Mouse (Mus musculus) hindbrain, embryonic 13.5 days (tissue): ENCODE measurements at regions not wholly inside any gene's neighbourhood (a gene's known extent, or its start where the extent isn't known, plus 50 kb on each side); places are given as distances from the start of the nearest gene placed in this dataset.
A peak's percentile ranks its signal among the peaks of the same experiment; 100 is the strongest.

ENCODE experiments used
- ATAC-seq: fragments of 200-750 bp; cut with Nextera tagmentation; 2 replicates; pipeline ENCODE4 v1.8.0; 2017; ENCODE audit warnings: moderate TSS enrichment; ENCODE audit not compliant: low FRiP score
- H3K27ac ChIP-seq: fragments of 300-500 bp; sonication (generic); 2 replicates; pipeline ENCODE4 v1.5.1; 2015; ENCODE audit warnings: inconsistent platforms, mild to moderate bottlenecking, moderate library complexity
- H3K27me3 ChIP-seq: fragments of 300-500 bp; sonication (generic); 2 replicates; pipeline ENCODE4 v1.6.1; 2015; ENCODE audit warnings: mild to moderate bottlenecking, inconsistent platforms
- H3K36me3 ChIP-seq: fragments of 300-500 bp; sonication (generic); 2 replicates; pipeline ENCODE4 v1.6.1; 2015; ENCODE audit warnings: mild to moderate bottlenecking, inconsistent platforms
- H3K4me1 ChIP-seq: fragments of 300-500 bp; sonication (generic); replicated peaks from 2 replicates; pipeline ENCODE4 v1.6.1; 2015; ENCODE audit warnings: inconsistent platforms
- H3K4me2 ChIP-seq: fragments of 300-500 bp; sonication (generic); 2 replicates; pipeline ENCODE4 v1.6.1; 2015; ENCODE audit warnings: inconsistent platforms, mild to moderate bottlenecking, moderate library complexity
- H3K4me3 ChIP-seq: fragments of 300-500 bp; sonication (generic); 2 replicates; pipeline ENCODE4 v1.5.1; 2015; ENCODE audit warnings: mild to moderate bottlenecking, inconsistent platforms
- H3K9ac ChIP-seq: fragments of 300-500 bp; sonication (generic); 2 replicates; pipeline ENCODE4 v1.6.1; 2015; ENCODE audit warnings: mild to moderate bottlenecking, inconsistent platforms
- H3K9me3 ChIP-seq: fragments of 300-500 bp; sonication (generic); 2 replicates; pipeline ENCODE4 v1.6.1; 2016; ENCODE audit warnings: inconsistent platforms
- WGBS: fragments of 180-500 bp; shearing (Covaris S2); methylation state at CpG from one replicate; pipeline ENCODE4 v1.1.7; 2015; 5-methylcytosine and 5-hydroxymethylcytosine counted together

DNA sequence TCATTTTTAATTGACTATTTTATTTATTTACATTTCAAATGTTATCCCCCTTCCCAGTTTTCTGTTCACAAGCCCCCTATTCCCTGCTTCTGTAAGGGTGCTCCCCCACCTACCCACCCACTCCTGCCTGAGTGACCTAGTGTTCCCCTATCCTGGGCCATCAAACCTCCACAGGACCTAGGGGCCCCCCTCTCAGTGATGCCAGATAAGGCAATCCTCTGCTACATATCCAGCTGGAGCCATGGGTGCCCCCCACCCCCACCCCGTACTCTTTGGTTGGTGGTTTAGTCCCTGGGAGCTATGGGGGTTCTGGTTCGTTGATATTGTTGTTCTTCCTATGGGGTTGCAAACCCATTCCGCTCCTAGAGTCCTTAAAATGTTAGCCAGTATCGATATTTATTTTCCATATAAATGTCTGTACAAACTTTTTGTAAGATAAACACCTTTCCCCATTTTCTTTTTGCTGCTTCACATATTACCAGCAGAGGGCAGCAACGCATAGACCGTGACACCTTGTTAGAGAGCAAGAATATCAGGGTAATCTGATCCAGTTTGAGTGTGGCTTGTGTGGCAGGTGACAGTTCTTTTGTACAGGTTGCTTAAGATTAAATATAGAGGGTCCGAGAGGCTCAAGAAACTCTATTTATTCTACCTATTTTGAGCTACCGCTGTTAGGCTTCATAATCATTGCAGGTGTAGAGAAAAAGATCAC is 177.2 kb upstream of the Scn7a start:
- ATAC-seq = peak; percentile 63; the same call in 1 of the 2 replicates
- H3K9me3 ChIP-seq = no peaks in the 10 kb centered on the region
- H3K4me2 ChIP-seq = no peak overlapping the region
- H3K4me1 ChIP-seq = no peaks in the 10 kb centered on the region
- no peaks in the 10 kb centered on the region for H3K27me3 ChIP-seq
- H3K36me3 ChIP-seq = no peaks in the 10 kb centered on the region
- H3K27ac ChIP-seq = no peak overlapping the region
- WGBS = 32% methylated on average over 8 of the region's 8 CpGs
- no peak overlapping the region for H3K9ac ChIP-seq
- no peak overlapping the region for H3K4me3 ChIP-seq

DNA sequence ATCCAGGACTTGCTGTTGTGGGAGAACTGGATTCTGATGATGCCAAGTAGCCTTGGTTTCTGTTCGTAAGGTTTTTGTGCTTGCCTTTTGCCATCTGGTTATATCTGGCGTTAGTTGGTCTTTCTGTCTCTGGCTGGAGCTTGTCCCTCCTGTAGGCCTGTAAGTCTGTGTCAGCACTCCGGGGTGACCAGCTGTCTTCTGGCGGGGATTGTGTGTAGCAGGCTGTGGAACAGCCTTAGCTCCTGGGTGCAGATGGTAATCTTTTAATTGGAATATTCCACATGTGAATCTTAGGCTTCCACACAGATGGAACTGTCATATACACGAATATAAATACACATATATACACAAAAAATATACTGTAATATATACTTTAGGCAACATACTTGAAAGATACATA is 156.5 kb upstream of the Scn7a start:
- Histone ChIP-seq H3K27ac (no peak overlapping the region), H3K4me3 (no peak overlapping the region), H3K9ac (no peak overlapping the region), H3K9me3 (no peaks in the 10 kb centered on the region), H3K4me2 (no peak overlapping the region), H3K4me1 (no peaks in the 10 kb centered on the region), H3K27me3 (no peaks in the 10 kb centered on the region), H3K36me3 (no peaks in the 10 kb centered on the region)
- ATAC-seq = no peak
- 88% methylated on average over 5 of the region's 5 CpGs for WGBS

DNA sequence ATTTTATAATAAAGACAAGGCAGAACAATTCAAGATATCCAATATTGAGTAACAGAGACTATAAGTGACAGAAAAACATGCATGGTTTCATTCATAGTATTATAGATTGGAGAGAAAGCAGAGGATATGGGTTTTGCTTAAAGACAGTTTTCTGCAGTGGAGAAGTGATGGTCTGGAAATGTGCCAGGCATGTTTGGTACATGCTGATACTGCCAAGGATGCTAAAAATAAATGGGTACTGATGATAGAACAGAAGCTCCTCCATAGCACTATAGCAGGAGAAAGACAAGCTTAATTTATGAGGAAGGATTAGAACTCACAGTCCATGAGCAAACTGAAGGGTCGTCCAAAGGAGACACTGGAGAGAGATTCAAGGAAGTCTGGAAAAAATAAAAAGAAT is 113.3 kb upstream of the Scn7a start:
- H3K27me3 ChIP-seq = no peaks in the 10 kb centered on the region
- H3K36me3 ChIP-seq = no peaks in the 10 kb centered on the region
- H3K4me3 ChIP-seq = no peak overlapping the region
- WGBS = 71% methylated on average over 1 of the region's 1 CpGs
- H3K9me3 ChIP-seq = no peaks in the 10 kb centered on the region
- ATAC-seq = no peak
- no peaks in the 10 kb centered on the region for H3K4me1 ChIP-seq
- H3K9ac ChIP-seq = no peak overlapping the region
- no peak overlapping the region for H3K4me2 ChIP-seq
- no peak overlapping the region for H3K27ac ChIP-seq

DNA sequence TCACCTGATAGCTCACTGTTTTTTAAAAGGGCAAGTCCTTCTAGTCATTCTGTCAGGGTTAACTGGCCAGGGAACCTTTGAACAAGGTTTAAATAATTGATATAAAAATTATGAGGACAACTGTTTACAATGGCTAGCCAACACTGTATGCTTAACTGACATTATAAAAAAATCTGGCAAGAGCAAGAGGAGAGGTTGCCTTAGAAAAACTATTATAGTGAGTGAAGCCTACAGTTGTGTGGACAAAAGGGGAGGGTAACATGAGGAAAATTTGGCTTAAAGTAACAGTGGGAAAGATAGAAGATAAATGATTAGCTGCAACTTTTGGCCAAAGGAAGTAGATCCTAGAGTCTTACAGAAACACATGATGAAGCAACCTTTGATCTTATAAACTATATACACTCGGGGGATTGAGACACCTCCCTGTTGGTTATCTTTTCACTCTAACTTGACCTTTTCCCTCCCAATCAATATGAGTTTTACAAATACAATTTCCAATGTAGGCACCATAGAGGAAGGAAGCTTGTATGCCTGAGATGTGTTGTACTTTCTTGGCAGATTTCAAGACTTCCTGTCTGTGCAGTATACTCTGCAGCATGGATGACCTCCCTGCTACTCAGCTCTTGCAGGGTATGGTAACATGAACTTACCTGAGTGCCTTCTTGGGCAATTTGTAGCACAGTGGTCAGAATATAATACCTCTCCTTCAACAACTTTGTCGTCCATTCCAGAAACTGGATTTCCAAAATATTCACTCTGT is 82.9 kb upstream of the Scn7a start:
- no peaks in the 10 kb centered on the region for H3K4me1 ChIP-seq
- no peaks in the 10 kb centered on the region for H3K36me3 ChIP-seq
- H3K9ac ChIP-seq = no peak overlapping the region
- no peaks in the 10 kb centered on the region for H3K27me3 ChIP-seq
- 93% methylated on average over 2 of the region's 2 CpGs for WGBS
- H3K27ac ChIP-seq = no peak overlapping the region
- H3K4me2 ChIP-seq = no peak overlapping the region
- no peak for ATAC-seq
- H3K4me3 ChIP-seq = no peak overlapping the region
- H3K9me3 ChIP-seq = no peaks in the 10 kb centered on the region
